In the genomic region with DNA sequence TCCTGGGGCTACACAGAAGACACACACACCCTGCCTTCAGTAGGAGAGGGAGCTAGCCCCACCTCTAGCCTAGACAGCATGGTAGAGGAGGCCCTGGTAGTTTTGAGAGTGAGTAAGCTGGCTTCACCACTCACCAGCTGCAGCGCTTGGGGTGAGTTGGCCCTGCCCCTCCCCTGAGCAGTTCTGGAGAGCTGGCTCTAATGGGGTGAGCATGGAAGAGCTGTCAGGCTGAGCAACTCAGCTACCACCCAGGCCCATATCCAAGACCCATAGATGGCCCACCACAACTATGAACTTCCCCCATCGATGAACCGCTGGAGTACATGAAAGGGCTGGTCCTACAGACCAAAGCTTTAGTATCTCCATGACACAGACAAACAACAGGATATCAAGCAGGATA, we compare ENCODE assay signal across 15 mouse cellular contexts.
"Had no signal": no experiment of that assay in that cellular context is flagged by ENCODE, and none has a peak within 500 bp of the region (broad histone marks: within the 10 kb centered on the region; RNA-seq: fewer than 3 reads in every experiment).

No protein-coding gene starts in this region.

- H3K27ac ChIP-seq: hindbrain, postnatal 0 days; kidney, embryonic 15.5 days; left cerebral cortex, adult 2 months; limb, embryonic 10.5 days; liver, embryonic 15.5 days; midbrain, embryonic 12.5 days; neural tube, embryonic 13.5 days had no signal

- H3K9ac ChIP-seq: kidney, embryonic 15.5 days; liver, embryonic 15.5 days; midbrain, embryonic 12.5 days; neural tube, embryonic 13.5 days had no signal

- H3K9me3 ChIP-seq: kidney, embryonic 15.5 days; limb, embryonic 10.5 days; liver, embryonic 15.5 days; midbrain, embryonic 12.5 days; neural tube, embryonic 13.5 days had no signal

- H3K27me3 ChIP-seq: kidney, embryonic 15.5 days; liver, embryonic 15.5 days; midbrain, embryonic 12.5 days; neural tube, embryonic 13.5 days had no signal

- H3K4me1 ChIP-seq: kidney, embryonic 15.5 days; limb, embryonic 10.5 days; liver, embryonic 15.5 days; midbrain, embryonic 12.5 days; neural tube, embryonic 13.5 days had no signal

- H3K4me3 ChIP-seq: kidney, embryonic 15.5 days; left cerebral cortex, adult 2 months; limb, embryonic 10.5 days; liver, embryonic 15.5 days; midbrain, embryonic 12.5 days; neural tube, embryonic 13.5 days had no signal

- H3K4me2 ChIP-seq: kidney, embryonic 15.5 days; liver, embryonic 15.5 days; midbrain, embryonic 12.5 days; neural tube, embryonic 13.5 days had no signal

- DNase-seq: kidney, adult 18-20 months; kidney, postnatal 14 days; retina, postnatal 1 day; right cerebral cortex, postnatal 4 days; spleen, adult 18-20 months; thymus, adult 18-20 months; thymus, postnatal 14 days had no signal

- ATAC-seq: hindbrain, postnatal 0 days; midbrain, embryonic 16.5 days had no signal
